Mouse (Mus musculus) erythroblast, embryonic 14.5 days (primary cell): ENCODE data around the gene Rbm4b.

Experiments
- GATA1 ChIP-seq: IDR thresholded peaks from 2 replicates; pipeline ENCODE4 v1.6.1; 2012; ENCODE audit warnings: low read length, inconsistent platforms, mixed read lengths
- TAL1 ChIP-seq: IDR thresholded peaks from 3 replicates; pipeline ENCODE4 v1.6.1; 2012; ENCODE audit warnings: low read length, inconsistent platforms, mixed read lengths

- TF ChIP-seq GATA1 (no peak), TAL1 (no peak)
Measured at GRCm38 (mm10) chr19:4720671-4721244, 35.5 kb upstream of the Rbm4b start.
